ENCODE assay signal across 9 mouse cellular contexts in the genomic region with DNA sequence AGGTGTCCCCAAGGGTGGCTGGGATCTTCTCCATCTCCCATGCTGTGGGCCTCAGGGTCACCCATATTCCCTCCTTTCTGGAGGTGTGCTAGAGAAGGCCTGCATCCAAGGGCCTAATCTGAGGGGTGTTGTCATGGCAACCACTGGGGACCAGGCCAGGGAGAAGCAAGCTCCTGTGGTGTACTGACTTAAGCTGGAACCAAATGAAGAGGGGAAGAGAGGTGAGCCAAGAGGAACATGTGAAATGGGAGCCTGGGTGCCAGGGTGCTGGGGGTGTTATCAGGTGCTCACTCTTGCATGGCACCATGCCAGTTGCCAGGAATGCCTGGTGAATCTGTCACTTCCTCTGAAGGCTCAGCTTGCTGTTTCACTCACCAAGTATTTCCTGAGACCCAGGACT.
DNase-seq lines count a peak whose midpoint lies in the region; TF ChIP-seq lines count a peak whose summit lies in the region.
"Had no signal": no experiment of that assay in that cellular context is flagged by ENCODE, and none has a peak within 500 bp of the region (broad histone marks: within the 10 kb centered on the region; RNA-seq: fewer than 3 reads in every experiment).

No protein-coding gene starts in this region.

- no peak for TF ChIP-seq POLR2A in kidney, adult 2 months (IDR thresholded peaks at IDR 0.05; ENCODE audit: low read depth, low read length)

- no peak overlapping the region for H3K27ac ChIP-seq in kidney, adult 2 months (ENCODE audit: insufficient read depth, low read depth, low read length)
- H3K27ac ChIP-seq: heart, embryonic 15.5 days had no signal

- DNase-seq in kidney, adult 2 months, result peak; percentile 25
- DNase-seq in kidney, adult 18-20 months, result no peak
- DNase-seq in Muller cell, postnatal 12 days (ENCODE audit: inconsistent ontology term), result peak; percentile 32
- peak; percentile 90 for DNase-seq in cerebellum, adult 11 months
- peak; percentile 53 to 56 for DNase-seq in heart, postnatal 14 days
- DNase-seq in spleen, postnatal 36 days (ENCODE audit: low spot score in 2 of 2), result no peak
- DNase-seq in c-Kit-positive CD71-positive TER-119-positive erythroid progenitor cells, embryonic 14.5 days (ENCODE audit: low spot score), result no peak
- DNase-seq: embryo, embryonic 11 days had no signal

- H3K4me1 ChIP-seq in kidney, adult 2 months (ENCODE audit: control insufficient read depth, insufficient read depth, low read length), result peaks cover 6% of the 10 kb centered on the region; the same call in 1 of the 2 replicates
- H3K4me1 ChIP-seq: heart, embryonic 15.5 days had no signal

- H3K36me3 ChIP-seq in kidney, adult 2 months (ENCODE audit: control insufficient read depth, insufficient read depth, low read length), result no peaks in the 10 kb centered on the region
- H3K36me3 ChIP-seq: heart, embryonic 15.5 days had no signal

- intact Hi-C loops in heart, postnatal 14 days (cut with DNase I), result no loop called here

- no peaks in the 10 kb centered on the region for H3K27me3 ChIP-seq in kidney, adult 2 months (replicated peaks; ENCODE audit: control insufficient read depth, insufficient read depth, low read length)
- H3K27me3 ChIP-seq: heart, embryonic 15.5 days had no signal

- H3K4me3 ChIP-seq in kidney, adult 2 months (ENCODE audit: insufficient read depth, low read depth, low read length), result no peak overlapping the region
- H3K4me3 ChIP-seq: heart, embryonic 15.5 days had no signal

- no peak for TF ChIP-seq CTCF in kidney, adult 2 months (conservative IDR thresholded peaks at IDR 0.05; ENCODE audit: insufficient read depth, insufficient read length, low read depth, low read length)

Comparison
In these comparisons a context has a peak if more than half of its experiments do, and no peak if none do; other contexts are left out.
1. DNase-seq: peak in kidney, adult 2 months (single experiment), Muller cell, postnatal 12 days (single experiment), cerebellum, adult 11 months (single experiment) and heart, postnatal 14 days (2 of 2); none in kidney, adult 18-20 months (single experiment), spleen, postnatal 36 days (0 of 2) and c-Kit-positive CD71-positive TER-119-positive erythroid progenitor cells, embryonic 14.5 days (single experiment).